Mouse (Mus musculus) heart, embryonic 12.5 days (tissue): ENCODE results near the gene Stk4. TPM values are rescaled to one million over a fixed set of nuclear protein-coding genes. Genes with fewer than 3 reads are reported as not detected.
"Not testable (repeated sequence)": the region's sequence is repeated elsewhere in the genome, so short reads cannot be mapped to it uniquely, and the experiment has no call there.

ENCODE experiments used
- ATAC-seq: fragments of 200-750 bp; cut with Nextera tagmentation; 2 replicates; pipeline ENCODE4 v1.8.0; 2017; ENCODE audit warnings: moderate TSS enrichment, moderate library complexity; ENCODE audit not compliant: insufficient number of reproducible peaks, low FRiP score
- H3K27ac ChIP-seq: fragments of 300-500 bp; sonication (generic); 2 replicates; pipeline ENCODE4 v1.5.1; 2016; ENCODE audit warnings: mild to moderate bottlenecking, moderate library complexity; ENCODE audit not compliant: poor library complexity, severe bottlenecking
- H3K27me3 ChIP-seq: fragments of 300-500 bp; sonication (generic); replicated peaks from 2 replicates; pipeline ENCODE4 v1.6.1; 2016; ENCODE audit warnings: mild to moderate bottlenecking, moderate library complexity
- H3K36me3 ChIP-seq: fragments of 300-500 bp; sonication (generic); 2 replicates; pipeline ENCODE4 v1.6.1; 2016; ENCODE audit warnings: mild to moderate bottlenecking, moderate library complexity
- H3K4me1 ChIP-seq: fragments of 300-500 bp; sonication (generic); replicated peaks from 2 replicates; pipeline ENCODE4 v1.6.1; 2016; ENCODE audit warnings: mild to moderate bottlenecking
- H3K4me2 ChIP-seq: fragments of 300-500 bp; sonication (generic); 2 replicates; pipeline ENCODE4 v1.6.1; 2016; ENCODE audit warnings: mild to moderate bottlenecking, moderate library complexity
- H3K4me3 ChIP-seq: fragments of 300-500 bp; sonication (generic); 2 replicates; pipeline ENCODE4 v1.5.1; 2016; ENCODE audit warnings: mild to moderate bottlenecking
- H3K9ac ChIP-seq: fragments of 300-500 bp; sonication (generic); 2 replicates; pipeline ENCODE4 v1.6.1; 2016; ENCODE audit warnings: mild to moderate bottlenecking, moderate library complexity
- H3K9me3 ChIP-seq: fragments of 300-500 bp; sonication (generic); replicated peaks from 2 replicates; pipeline ENCODE4 v1.6.1; 2016; ENCODE audit warnings: mild to moderate bottlenecking, moderate library complexity
- WGBS: fragments of 180-500 bp; shearing (Covaris S2); methylation state at CpG from one replicate; pipeline ENCODE4 v1.1.7; 2016; 5-methylcytosine and 5-hydroxymethylcytosine counted together
- polyA plus RNA-seq: library from polyadenylated mRNA; unstranded; fragments of >200 nt; fragmentation: Nextera tagmentation; extraction: Ambion mirVana; gene quantifications from 2 replicates; pipeline ENCODE4 v1.2.1, GENCODE M21; 2016

The Stk4 gene
- polyA plus RNA-seq, 1 experiment from 2014 or later, result 22.1 TPM

- Histone ChIP-seq H3K27me3 (no peaks in the 10 kb centered on the region), H3K4me1 (peaks cover 20% of the 10 kb centered on the region), H3K4me2 (no peak overlapping the region), H3K9me3 (no peaks in the 10 kb centered on the region), H3K36me3 (peaks cover 57% of the 10 kb centered on the region), H3K9ac (no peak overlapping the region), H3K27ac (no peak overlapping the region), H3K4me3 (no peak overlapping the region)
- WGBS, result 88% methylated on average over 8 of the region's 8 CpGs
- ATAC-seq, result no peak
Observed at GRCm38 (mm10) chr2:164054671-164055070, 15.5 kb upstream of the Stk4 start.

- peaks cover 86% of the 10 kb centered on the region for H3K36me3 ChIP-seq
- peaks cover 15% of the 10 kb centered on the region for H3K4me1 ChIP-seq
- no peak overlapping the region for H3K4me3 ChIP-seq
- H3K9me3 ChIP-seq, result no peaks in the 10 kb centered on the region
- no peak overlapping the region for H3K27ac ChIP-seq
- no peak overlapping the region for H3K9ac ChIP-seq
- ATAC-seq, result no peak
- no peak overlapping the region for H3K4me2 ChIP-seq
- no peaks in the 10 kb centered on the region for H3K27me3 ChIP-seq
- WGBS, result 91% methylated on average over 8 of the region's 8 CpGs
Observed at GRCm38 (mm10) chr2:164059634-164060235, 10.4 kb upstream of the Stk4 start.

- Histone ChIP-seq H3K4me1 (peaks cover 30% of the 10 kb centered on the region), H3K27me3 (no peaks in the 10 kb centered on the region), H3K36me3 (peaks cover 11% of the 10 kb centered on the region), H3K9ac (peak within 1 kb of the TSS; percentile 91), H3K9me3 (no peaks in the 10 kb centered on the region), H3K27ac (peak within 1 kb of the TSS; percentile 75), H3K4me3 (peak within 1 kb of the TSS; percentile 93), H3K4me2 (peak within 1 kb of the TSS; percentile 78)
- WGBS, result 1% methylated on average over 55 of the region's 55 CpGs
- ATAC-seq, result peak; percentile 97
Observed at GRCm38 (mm10) chr2:164070765-164071436, 779 bp downstream of the Stk4 start, which contains the start of gene Tomm34. Gene Tomm34, minus strand, starts transcription at chr2:164071169.

- H3K27me3 ChIP-seq, ATAC-seq, H3K9me3 ChIP-seq: not testable (repeated sequence)
- Histone ChIP-seq H3K36me3 (peaks cover 11% of the 10 kb centered on the region; the same call in 1 of the 2 replicates), H3K4me2 (peak overlapping the region; percentile 78), H3K4me3 (peak overlapping the region; percentile 93), H3K9ac (peak overlapping the region; percentile 33; the same call in 1 of the 2 replicates), H3K4me1 (peaks cover 30% of the 10 kb centered on the region), H3K27ac (peak overlapping the region; percentile 75; the same call in 1 of the 2 replicates)
- WGBS, result 73% methylated on average over 11 of the region's 11 CpGs
Observed at GRCm38 (mm10) chr2:164071437-164071820, 1.3 kb downstream of the Stk4 start.

GRCm38 (mm10) chr2:164072109-164072508 lies 2.0 kb downstream of the Stk4 start:
- H3K4me3 ChIP-seq, result no peak overlapping the region
- peaks cover 10% of the 10 kb centered on the region; the same call in 1 of the 2 replicates for H3K36me3 ChIP-seq
- WGBS, result 84% methylated on average over 2 of the region's 2 CpGs
- H3K9me3 ChIP-seq, result no peaks in the 10 kb centered on the region
- peaks cover 33% of the 10 kb centered on the region for H3K4me1 ChIP-seq
- no peak for ATAC-seq
- H3K9ac ChIP-seq, result no peak overlapping the region
- H3K4me2 ChIP-seq, result no peak overlapping the region
- H3K27me3 ChIP-seq, result no peaks in the 10 kb centered on the region
- no peak overlapping the region for H3K27ac ChIP-seq

GRCm38 (mm10) chr2:164073120-164073519 lies 3.0 kb downstream of the Stk4 start:
- ATAC-seq, result no peak
- Histone ChIP-seq H3K27ac (no peak overlapping the region), H3K4me3 (no peak overlapping the region)

GRCm38 (mm10) chr2:164073918-164074578 lies 3.9 kb downstream of the Stk4 start:
- peak; percentile 90 for ATAC-seq
- H3K4me1 ChIP-seq, result peaks cover 29% of the 10 kb centered on the region
- WGBS, result under 1% methylated on average over 48 of the region's 48 CpGs
- H3K9ac ChIP-seq, result peak overlapping the region; percentile 93
- peak overlapping the region; percentile 92 for H3K4me2 ChIP-seq
- H3K9me3 ChIP-seq, result no peaks in the 10 kb centered on the region
- no peaks in the 10 kb centered on the region for H3K27me3 ChIP-seq
- peak overlapping the region; percentile 98 for H3K4me3 ChIP-seq
- H3K36me3 ChIP-seq, result peaks cover 6% of the 10 kb centered on the region; the same call in 1 of the 2 replicates
- H3K27ac ChIP-seq, result peak overlapping the region; percentile 52

More at GRCm38 (mm10) chr2:164073120-164073519, 3.0 kb downstream of the Stk4 start:
- 83% methylated on average over 7 of the region's 7 CpGs for WGBS
- Histone ChIP-seq H3K27me3 (no peaks in the 10 kb centered on the region), H3K4me2 (no peak overlapping the region), H3K4me1 (peaks cover 33% of the 10 kb centered on the region), H3K9me3 (no peaks in the 10 kb centered on the region), H3K36me3 (peaks cover 8% of the 10 kb centered on the region; the same call in 1 of the 2 replicates), H3K9ac (no peak overlapping the region)

GRCm38 (mm10) chr2:164075088-164075487 lies 5.0 kb downstream of the Stk4 start:
- no peaks in the 10 kb centered on the region for H3K9me3 ChIP-seq
- H3K36me3 ChIP-seq, result peaks cover 14% of the 10 kb centered on the region
- no peak overlapping the region for H3K27ac ChIP-seq
- H3K27me3 ChIP-seq, result no peaks in the 10 kb centered on the region
- 39% methylated on average over 5 of the region's 5 CpGs for WGBS
- peaks cover 19% of the 10 kb centered on the region for H3K4me1 ChIP-seq
- H3K9ac ChIP-seq, result peak overlapping the region; percentile 93
- peak overlapping the region; percentile 98 for H3K4me3 ChIP-seq
- no peak for ATAC-seq
- H3K4me2 ChIP-seq, result peak overlapping the region; percentile 92

GRCm38 (mm10) chr2:164076874-164077425 lies 6.8 kb downstream of the Stk4 start:
- no peak overlapping the region for H3K27ac ChIP-seq
- H3K4me3 ChIP-seq, result no peak overlapping the region
- H3K27me3 ChIP-seq, result no peaks in the 10 kb centered on the region
- H3K36me3 ChIP-seq, result peaks cover 32% of the 10 kb centered on the region
- H3K4me1 ChIP-seq, result peaks cover 20% of the 10 kb centered on the region
- H3K4me2 ChIP-seq, result no peak overlapping the region
- no peaks in the 10 kb centered on the region for H3K9me3 ChIP-seq
- H3K9ac ChIP-seq, result no peak overlapping the region
- WGBS, result 71% methylated on average over 8 of the region's 8 CpGs
- no peak for ATAC-seq

- 76% methylated on average over 5 of the region's 5 CpGs for WGBS
- no peaks in the 10 kb centered on the region for H3K9me3 ChIP-seq
- ATAC-seq, result no peak
- no peak overlapping the region for H3K27ac ChIP-seq
- H3K4me3 ChIP-seq, result no peak overlapping the region
- H3K36me3 ChIP-seq, result peaks cover 40% of the 10 kb centered on the region
- H3K9ac ChIP-seq, result no peak overlapping the region
- no peak overlapping the region for H3K4me2 ChIP-seq
- H3K27me3 ChIP-seq, result no peaks in the 10 kb centered on the region
- peaks cover 20% of the 10 kb centered on the region for H3K4me1 ChIP-seq
Observed at GRCm38 (mm10) chr2:164077875-164078274, 7.8 kb downstream of the Stk4 start.

- WGBS, result 83% methylated on average over 6 of the region's 6 CpGs
- peaks cover 55% of the 10 kb centered on the region for H3K36me3 ChIP-seq
Observed at GRCm38 (mm10) chr2:164079488-164079887, 9.4 kb downstream of the Stk4 start.

More at GRCm38 (mm10) chr2:164079488-164079887, 9.4 kb downstream of the Stk4 start:
- Histone ChIP-seq H3K4me2 (no peak overlapping the region), H3K27me3 (no peaks in the 10 kb centered on the region), H3K4me3 (no peak overlapping the region), H3K4me1 (peaks cover 19% of the 10 kb centered on the region), H3K27ac (no peak overlapping the region), H3K9ac (no peak overlapping the region), H3K9me3 (no peaks in the 10 kb centered on the region)
- no peak for ATAC-seq
